Mouse (Mus musculus) kidney, adult 2 months (tissue): ENCODE measurements around the gene Atrip.

ENCODE experiments used
- CTCF ChIP-seq: fragments of 200-500 bp; conservative IDR thresholded peaks from 2 replicates; pipeline ENCODE4 v1.5.1; 2011; ENCODE audit warnings: low read depth, mild to moderate bottlenecking, control low read depth, low read length, moderate library complexity, mixed read lengths; ENCODE audit not compliant: insufficient read depth, insufficient read length
- POLR2A ChIP-seq: fragments of 200-500 bp; IDR thresholded peaks from one replicate; pipeline ENCODE4 v1.6.1; 2011; ENCODE audit warnings: low read depth, low read length, control low read depth

GRCm38 (mm10) chr9:109119571-109119970 is 45.6 kb upstream of the Atrip start:
- 0 out of 2 replicates have a peak, but pooled peaks have one; percentile 1 for TF ChIP-seq CTCF
- TF ChIP-seq POLR2A = no peak
